Mouse (Mus musculus): ENCODE measurements around the gene Snd1.

DNA sequence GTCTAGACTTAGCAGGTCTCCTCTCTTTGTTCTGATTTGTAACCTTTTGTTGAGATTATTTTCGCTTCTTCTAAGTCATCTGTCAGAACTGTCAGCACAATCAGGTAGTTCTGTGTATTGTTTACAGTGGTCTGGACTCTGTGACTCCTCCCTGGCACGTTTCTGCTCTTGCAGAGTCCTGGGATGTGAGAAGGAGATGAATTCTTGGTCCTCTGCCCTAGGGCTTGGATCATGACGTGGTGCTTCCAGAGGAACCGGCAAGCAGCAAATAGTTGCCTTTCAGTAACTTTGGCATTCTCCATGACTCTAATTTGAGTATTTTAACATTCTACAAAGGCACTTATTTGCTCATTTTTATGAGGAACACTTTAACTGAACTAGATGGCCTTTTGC, 242.9 kb downstream of the Snd1 start:
- TF ChIP-seq CTCF (IDR thresholded peaks at IDR 0.05; ENCODE audit: low read depth) (no peak), EP300 (IDR thresholded peaks at IDR 0.05; ENCODE audit: low read depth) (no peak)

Data from liver, postnatal 0 days (tissue).